Mouse (Mus musculus) stomach, embryonic 14.5 days (tissue): ENCODE data around the gene Chaf1a. TPM values are rescaled to one million over a fixed set of nuclear protein-coding genes. Genes with fewer than 3 reads are reported as not detected.

Source experiments
- ATAC-seq: fragments of 200-750 bp; cut with Nextera tagmentation; 2 replicates; pipeline ENCODE4 v1.8.0; 2017; ENCODE audit warnings: low read depth, moderate TSS enrichment; ENCODE audit not compliant: insufficient number of reproducible peaks, insufficient read depth, low FRiP score
- H3K27ac ChIP-seq: fragments of 300-500 bp; sonication (generic); 2 replicates; pipeline ENCODE4 v1.5.1; 2014; ENCODE audit warnings: mild to moderate bottlenecking, low read length, moderate library complexity, mixed read lengths
- H3K27me3 ChIP-seq: fragments of 300-500 bp; sonication (generic); 2 replicates; pipeline ENCODE4 v1.6.1; 2014; ENCODE audit warnings: low read length, control low read depth, mixed read lengths; ENCODE audit not compliant: control insufficient read depth, insufficient read depth
- H3K36me3 ChIP-seq: fragments of 300-500 bp; sonication (generic); 2 replicates; pipeline ENCODE4 v1.6.1; 2014; ENCODE audit warnings: mild to moderate bottlenecking, control low read depth, low read length, moderate library complexity, mixed read lengths; ENCODE audit not compliant: control insufficient read depth, insufficient read depth
- H3K4me1 ChIP-seq: fragments of 300-500 bp; sonication (generic); 2 replicates; pipeline ENCODE4 v1.6.1; 2014; ENCODE audit warnings: low read length, control low read depth, mixed read lengths; ENCODE audit not compliant: control insufficient read depth, insufficient read depth
- H3K4me2 ChIP-seq: fragments of 300-500 bp; sonication (generic); replicated peaks from 2 replicates; pipeline ENCODE4 v1.6.1; 2014; ENCODE audit warnings: low read depth, low read length, control low read depth
- H3K4me3 ChIP-seq: fragments of 300-500 bp; sonication (generic); 2 replicates; pipeline ENCODE4 v1.5.1; 2014; ENCODE audit warnings: low read depth, low read length, control low read depth
- H3K9ac ChIP-seq: fragments of 300-500 bp; sonication (generic); replicated peaks from 2 replicates; pipeline ENCODE4 v1.6.1; 2014; ENCODE audit warnings: low read depth, mild to moderate bottlenecking, control low read depth, low read length, moderate library complexity, mixed read lengths
- H3K9me3 ChIP-seq: fragments of 300-500 bp; sonication (generic); 2 replicates; pipeline ENCODE4 v1.6.1; 2016; ENCODE audit warnings: low read depth, low read length, control low read depth; ENCODE audit not compliant: control insufficient read depth
- WGBS: fragments of 180-500 bp; shearing (Covaris S2); extraction: QIAGEN DNeasy Blood & Tissue Kit; methylation state at CpG from one replicate; pipeline ENCODE4 v1.1.7; 2014; 5-methylcytosine and 5-hydroxymethylcytosine counted together
- polyA plus RNA-seq: library from polyadenylated mRNA; unstranded; fragments of >200 nt; fragmentation: Nextera tagmentation; extraction: Ambion mirVana; gene quantifications from 2 replicates; pipeline ENCODE4 v1.2.1, GENCODE M21; 2014

The Chaf1a gene
- polyA plus RNA-seq, 1 experiment from 2014 or later: 19.2 TPM

DNA sequence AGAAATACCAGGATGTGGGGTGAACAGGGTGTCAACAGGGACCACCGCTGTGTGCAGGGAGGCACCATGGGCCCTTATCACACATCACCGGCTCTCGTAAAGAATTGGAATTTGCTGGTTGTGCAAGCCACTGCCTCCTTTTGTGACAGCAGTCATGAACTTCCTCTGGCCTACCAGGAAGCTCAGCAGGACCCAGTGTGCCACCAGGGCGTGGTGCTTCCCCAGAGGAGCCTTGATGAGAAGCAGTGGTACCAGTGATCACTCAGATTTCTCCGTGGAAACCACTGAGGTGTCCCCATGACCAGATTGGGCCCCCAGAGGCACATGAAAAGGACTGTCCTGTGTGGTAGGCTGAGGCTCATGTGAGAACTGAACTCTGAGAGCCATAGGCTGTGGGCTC, 16.9 kb upstream of the Chaf1a start:
- ATAC-seq: no peak
- Histone ChIP-seq H3K27ac (no peak overlapping the region), H3K9me3 (no peaks in the 10 kb centered on the region)

DNA sequence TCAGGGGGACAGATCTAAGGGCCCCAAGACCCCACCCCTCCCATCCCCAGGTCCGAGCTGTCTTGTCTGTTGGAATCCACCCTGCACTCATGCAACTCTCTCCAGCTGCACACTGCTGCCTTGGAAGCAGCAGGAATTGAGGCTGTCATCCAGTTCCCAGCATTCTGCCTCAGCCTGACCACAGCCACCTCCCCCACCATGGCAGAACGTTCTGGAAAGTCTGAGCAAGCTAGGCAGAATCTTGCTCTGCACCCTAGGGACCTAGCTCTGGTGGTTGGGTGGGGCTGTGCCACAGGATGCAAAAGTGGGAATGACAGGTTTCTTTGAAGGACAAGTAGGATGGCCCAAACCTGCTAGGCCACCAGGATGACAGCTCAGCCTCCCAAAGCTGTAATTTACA, 15.8 kb upstream of the Chaf1a start:
- H3K4me3 ChIP-seq: no peak overlapping the region
- no peaks in the 10 kb centered on the region for H3K27me3 ChIP-seq
- no peak overlapping the region for H3K27ac ChIP-seq
- no peaks in the 10 kb centered on the region for H3K9me3 ChIP-seq
- WGBS: 64% methylated on average over 2 of the region's 2 CpGs
- no peak overlapping the region for H3K4me2 ChIP-seq
- H3K9ac ChIP-seq: no peak overlapping the region
- no peaks in the 10 kb centered on the region for H3K4me1 ChIP-seq
- peaks cover 13% of the 10 kb centered on the region; the same call in 1 of the 2 replicates for H3K36me3 ChIP-seq
- ATAC-seq: no peak

More for the DNA sequence above, 16.9 kb upstream of the Chaf1a start:
- WGBS: 74% methylated on average over 5 of the region's 5 CpGs
- H3K36me3 ChIP-seq: peaks cover 15% of the 10 kb centered on the region; the same call in 1 of the 2 replicates
- no peaks in the 10 kb centered on the region for H3K27me3 ChIP-seq
- H3K4me3 ChIP-seq: no peak overlapping the region
- no peak overlapping the region for H3K9ac ChIP-seq
- no peak overlapping the region for H3K4me2 ChIP-seq
- no peaks in the 10 kb centered on the region for H3K4me1 ChIP-seq

DNA sequence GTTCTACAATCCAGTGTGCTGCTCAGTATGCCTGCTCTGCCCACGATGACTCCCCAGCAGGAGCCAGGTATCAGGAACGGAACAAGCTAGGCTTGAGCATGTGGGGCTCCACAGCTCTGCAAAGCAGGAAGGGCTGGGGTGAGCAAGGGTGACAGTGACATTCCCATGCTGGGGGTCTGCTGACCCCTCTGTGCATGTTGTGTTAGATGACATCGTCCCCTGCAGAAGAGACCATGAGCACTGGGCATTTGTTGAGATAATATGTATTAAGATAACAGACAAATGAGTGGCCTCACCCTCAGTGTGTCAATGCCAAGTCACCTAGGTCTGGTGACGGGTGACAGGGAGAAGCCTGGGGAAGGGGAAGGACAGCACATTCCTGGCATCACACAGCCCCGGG, 15.3 kb upstream of the Chaf1a start:
- H3K9me3 ChIP-seq: no peaks in the 10 kb centered on the region
- no peak overlapping the region for H3K27ac ChIP-seq
- no peaks in the 10 kb centered on the region for H3K27me3 ChIP-seq
- H3K4me2 ChIP-seq: no peak overlapping the region
- no peaks in the 10 kb centered on the region for H3K4me1 ChIP-seq
- no peak overlapping the region for H3K9ac ChIP-seq
- 71% methylated on average over 5 of the region's 5 CpGs for WGBS
- ATAC-seq: no peak
- H3K36me3 ChIP-seq: peaks cover 12% of the 10 kb centered on the region; the same call in 1 of the 2 replicates
- H3K4me3 ChIP-seq: no peak overlapping the region

DNA sequence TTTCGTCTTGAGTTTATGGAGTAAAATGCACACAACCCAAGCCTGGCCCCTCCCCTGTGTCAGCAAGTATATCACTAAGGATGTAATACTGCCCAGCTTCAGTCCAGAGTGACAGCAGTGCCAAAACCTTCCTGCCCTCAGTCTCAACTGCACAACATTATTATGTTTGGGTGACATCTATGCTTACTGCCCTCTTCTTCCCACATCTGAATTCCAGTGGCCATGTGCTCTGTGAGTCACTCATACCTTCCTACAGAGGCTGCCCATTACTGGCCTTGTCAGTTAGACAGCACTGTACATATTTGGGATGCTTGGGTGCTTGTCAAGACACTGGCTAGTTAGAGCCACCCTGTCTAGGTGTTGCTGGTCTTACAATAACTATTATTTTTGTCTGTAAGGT, 13.9 kb upstream of the Chaf1a start:
- ATAC-seq: no peak
- Histone ChIP-seq H3K27ac (no peak overlapping the region), H3K9me3 (no peaks in the 10 kb centered on the region), H3K4me2 (no peak overlapping the region), H3K36me3 (peaks cover 15% of the 10 kb centered on the region; the same call in 1 of the 2 replicates), H3K27me3 (no peaks in the 10 kb centered on the region), H3K4me3 (no peak overlapping the region), H3K4me1 (no peaks in the 10 kb centered on the region), H3K9ac (no peak overlapping the region)
- WGBS: 81% methylated on average over 1 of the region's 1 CpGs

DNA sequence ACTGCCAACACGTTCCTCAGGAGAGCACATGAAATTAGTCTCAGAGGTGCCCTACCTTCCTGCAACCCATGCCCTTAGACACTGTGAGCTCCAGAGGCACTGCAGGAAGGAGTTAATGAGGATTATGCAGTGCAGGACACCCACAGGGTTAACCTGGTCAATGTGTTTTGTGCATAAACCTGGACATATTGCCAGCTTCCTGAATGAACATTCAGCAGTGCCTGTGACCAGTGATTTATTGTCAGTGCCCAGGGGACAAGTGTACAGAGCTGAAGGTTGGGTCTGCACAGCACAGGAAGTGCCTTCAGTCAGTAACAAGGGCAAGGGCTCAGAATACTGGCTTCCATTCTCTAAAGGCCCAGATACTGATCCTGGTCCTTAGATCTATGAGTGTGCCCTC, 13.4 kb upstream of the Chaf1a start:
- no peak for ATAC-seq
- 82% methylated on average over 1 of the region's 1 CpGs for WGBS

DNA sequence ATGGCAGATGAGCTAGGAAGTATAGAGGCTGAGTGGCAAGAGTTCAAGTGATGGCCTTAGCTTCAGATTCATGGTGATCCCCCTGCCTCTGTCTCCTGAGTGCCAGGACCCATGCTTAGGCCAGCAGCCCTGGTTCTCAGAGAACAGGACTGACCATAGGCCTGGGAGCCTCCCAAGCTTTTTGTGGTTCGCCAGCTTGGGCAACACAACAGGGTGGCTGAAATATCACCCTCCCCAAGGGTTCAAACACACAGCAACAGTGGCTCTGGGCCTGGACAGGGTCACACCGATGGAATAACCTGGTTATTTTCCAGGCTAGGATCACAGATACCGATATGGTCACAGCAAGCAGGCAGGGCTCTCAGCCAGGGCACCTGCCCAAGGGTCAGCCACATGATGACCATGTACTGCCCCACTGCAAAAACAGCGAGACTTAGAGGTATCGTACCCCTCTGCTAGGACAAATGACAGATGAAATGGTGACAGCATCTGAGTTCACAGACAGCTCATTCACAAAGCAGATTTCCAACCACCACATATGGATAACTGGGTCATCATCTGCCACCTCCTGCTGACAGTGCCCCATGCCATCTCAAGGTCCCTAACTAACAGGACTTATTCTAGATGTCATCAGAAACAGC, 12.3 kb upstream of the Chaf1a start:
- peaks cover 2% of the 10 kb centered on the region; the same call in 1 of the 2 replicates for H3K4me1 ChIP-seq
- no peak overlapping the region for H3K27ac ChIP-seq
- H3K27me3 ChIP-seq: no peaks in the 10 kb centered on the region
- no peak overlapping the region for H3K4me2 ChIP-seq
- H3K9me3 ChIP-seq: no peaks in the 10 kb centered on the region
- ATAC-seq: no peak
- WGBS: 95% methylated on average over 5 of the region's 5 CpGs
- H3K9ac ChIP-seq: no peak overlapping the region
- H3K4me3 ChIP-seq: no peak overlapping the region
- peaks cover 15% of the 10 kb centered on the region; the same call in 1 of the 2 replicates for H3K36me3 ChIP-seq

More for the DNA sequence above, 13.4 kb upstream of the Chaf1a start:
- Histone ChIP-seq H3K9ac (no peak overlapping the region), H3K27me3 (no peaks in the 10 kb centered on the region), H3K36me3 (peaks cover 15% of the 10 kb centered on the region; the same call in 1 of the 2 replicates), H3K27ac (no peak overlapping the region), H3K4me1 (no peaks in the 10 kb centered on the region), H3K9me3 (no peaks in the 10 kb centered on the region), H3K4me2 (no peak overlapping the region), H3K4me3 (no peak overlapping the region)

DNA sequence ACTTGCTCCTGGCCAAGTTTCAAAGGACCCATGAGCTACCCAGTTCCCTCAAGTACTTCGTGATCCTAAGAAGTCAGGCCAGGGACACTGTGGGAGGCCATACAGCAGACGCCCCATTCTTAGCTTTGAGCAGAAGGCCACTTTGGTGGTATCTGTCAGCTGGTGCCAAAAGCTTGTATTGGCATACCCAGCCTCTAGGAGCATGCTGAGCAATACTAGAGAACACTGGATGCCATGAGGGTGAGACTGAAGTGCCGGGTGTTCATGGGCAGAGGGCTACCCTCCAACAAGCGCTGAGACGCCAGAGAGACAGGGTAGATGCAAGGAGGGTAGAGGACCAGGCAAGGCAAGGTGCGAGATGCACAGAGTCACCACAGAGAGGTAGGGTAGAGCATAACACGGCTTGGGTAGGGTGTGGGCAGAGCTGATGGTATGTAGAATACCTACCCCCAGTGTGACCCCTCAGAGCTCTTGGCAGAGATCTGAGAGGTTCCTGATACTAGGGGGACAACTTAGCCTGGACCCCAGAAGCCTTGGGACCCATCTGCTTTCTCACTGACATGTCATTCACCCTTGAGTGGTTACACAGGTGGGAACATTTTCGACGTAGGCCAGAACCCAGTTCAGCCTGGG, 9.9 kb upstream of the Chaf1a start:
- H3K9ac ChIP-seq: no peak overlapping the region
- H3K4me2 ChIP-seq: no peak overlapping the region
- 91% methylated on average over 9 of the region's 9 CpGs for WGBS
- H3K27me3 ChIP-seq: no peaks in the 10 kb centered on the region
- no peak overlapping the region for H3K4me3 ChIP-seq
- peaks cover 31% of the 10 kb centered on the region for H3K36me3 ChIP-seq
- ATAC-seq: no peak
- peaks cover 13% of the 10 kb centered on the region; the same call in 1 of the 2 replicates for H3K4me1 ChIP-seq
- H3K9me3 ChIP-seq: no peaks in the 10 kb centered on the region
- no peak overlapping the region for H3K27ac ChIP-seq

DNA sequence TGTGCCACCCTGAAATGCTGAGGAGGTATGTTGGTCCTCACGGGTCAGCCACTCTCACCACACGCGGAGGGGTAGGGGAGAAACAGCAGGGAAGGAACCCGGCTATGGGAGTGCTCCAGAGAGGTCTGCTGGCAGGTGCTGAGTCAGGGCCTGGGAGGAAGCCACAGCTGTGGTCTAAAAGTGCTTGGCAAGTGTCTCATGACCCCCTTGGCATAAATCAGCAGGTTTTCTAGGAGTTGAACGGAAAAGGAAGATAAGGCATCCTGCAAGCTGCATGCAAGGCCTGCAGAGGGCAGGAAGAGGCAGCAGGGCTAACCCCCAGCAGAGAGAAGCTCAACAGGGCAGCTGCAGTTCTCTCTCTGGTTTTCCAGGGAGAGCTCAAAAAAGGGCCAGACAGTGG, 9.3 kb upstream of the Chaf1a start:
- H3K9ac ChIP-seq: no peak overlapping the region
- H3K9me3 ChIP-seq: no peaks in the 10 kb centered on the region
- H3K4me3 ChIP-seq: no peak overlapping the region
- no peaks in the 10 kb centered on the region for H3K27me3 ChIP-seq
- no peak overlapping the region for H3K27ac ChIP-seq
- peaks cover 31% of the 10 kb centered on the region for H3K36me3 ChIP-seq
- H3K4me1 ChIP-seq: peaks cover 18% of the 10 kb centered on the region
- no peak for ATAC-seq
- no peak overlapping the region for H3K4me2 ChIP-seq
- WGBS: 46% methylated on average over 5 of the region's 5 CpGs
